Mouse (Mus musculus): ENCODE data around the gene Dao. TPM values are rescaled to one million over a fixed set of nuclear protein-coding genes. Genes with fewer than 3 reads are reported as not detected.

Gene Dao
- polyA plus RNA-seq, 1 experiment from 2014 or later = not detected

DNA sequence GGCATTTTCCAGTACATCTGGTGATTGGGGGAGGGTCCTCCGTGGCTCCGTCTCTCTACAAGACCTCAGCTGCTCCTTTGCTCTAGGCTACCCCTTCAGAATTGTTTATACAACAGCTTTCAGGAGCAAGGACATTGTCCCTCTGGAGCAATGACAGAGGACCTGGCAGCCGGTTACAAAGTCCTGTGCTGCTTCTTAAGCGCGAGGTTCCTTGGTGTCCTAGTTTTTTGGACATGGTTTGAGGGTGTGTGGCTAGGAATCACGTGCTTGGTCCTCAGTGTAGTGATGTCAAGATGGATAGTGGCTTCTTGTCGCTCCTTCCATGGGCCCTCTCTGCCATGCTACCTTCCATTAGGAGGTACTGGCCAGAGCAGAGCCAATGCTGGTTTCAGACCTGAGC, 30.9 kb downstream of the Dao start:
- no peaks in the 10 kb centered on the region for H3K9me3 ChIP-seq
- ATAC-seq (replicated peaks) = no peak
- H3K9ac ChIP-seq (replicated peaks) = no peak overlapping the region
- H3K27ac ChIP-seq (replicated peaks) = no peak overlapping the region
- no peaks in the 10 kb centered on the region for H3K27me3 ChIP-seq
- WGBS = 86% methylated on average over 7 of the region's 7 CpGs
- H3K36me3 ChIP-seq = peaks cover 38% of the 10 kb centered on the region
- H3K4me2 ChIP-seq (replicated peaks) = no peak overlapping the region
- no peak overlapping the region for H3K4me3 ChIP-seq
- no peaks in the 10 kb centered on the region for H3K4me1 ChIP-seq

DNA sequence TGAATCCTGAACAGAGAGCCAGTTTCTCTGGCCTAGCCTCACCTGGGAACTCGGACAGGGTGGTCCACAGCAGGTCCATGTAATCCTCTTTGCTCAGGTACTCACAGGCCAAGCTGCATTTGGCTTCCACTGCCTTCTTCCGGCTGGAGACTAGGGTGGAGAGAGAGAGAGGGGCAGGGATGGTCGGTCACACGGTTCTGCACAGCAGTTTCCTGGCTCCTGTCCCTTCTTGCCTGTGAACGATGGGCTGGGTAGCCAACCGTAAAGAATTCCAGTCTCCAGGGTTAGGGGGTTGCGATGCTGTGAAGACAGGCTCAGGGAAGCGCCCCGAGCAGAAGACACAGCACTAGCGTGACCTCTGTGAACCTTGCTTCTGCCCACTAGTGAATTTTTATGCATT, 31.6 kb downstream of the Dao start:
- H3K9ac ChIP-seq (replicated peaks) = no peak overlapping the region
- no peak for ATAC-seq (replicated peaks)
- H3K9me3 ChIP-seq = no peaks in the 10 kb centered on the region
- no peak overlapping the region for H3K27ac ChIP-seq (replicated peaks)
- no peaks in the 10 kb centered on the region for H3K4me1 ChIP-seq
- H3K36me3 ChIP-seq = peaks cover 38% of the 10 kb centered on the region
- H3K27me3 ChIP-seq = no peaks in the 10 kb centered on the region
- WGBS = 56% methylated on average over 10 of the region's 10 CpGs
- H3K4me2 ChIP-seq (replicated peaks) = no peak overlapping the region
- H3K4me3 ChIP-seq = no peak overlapping the region

DNA sequence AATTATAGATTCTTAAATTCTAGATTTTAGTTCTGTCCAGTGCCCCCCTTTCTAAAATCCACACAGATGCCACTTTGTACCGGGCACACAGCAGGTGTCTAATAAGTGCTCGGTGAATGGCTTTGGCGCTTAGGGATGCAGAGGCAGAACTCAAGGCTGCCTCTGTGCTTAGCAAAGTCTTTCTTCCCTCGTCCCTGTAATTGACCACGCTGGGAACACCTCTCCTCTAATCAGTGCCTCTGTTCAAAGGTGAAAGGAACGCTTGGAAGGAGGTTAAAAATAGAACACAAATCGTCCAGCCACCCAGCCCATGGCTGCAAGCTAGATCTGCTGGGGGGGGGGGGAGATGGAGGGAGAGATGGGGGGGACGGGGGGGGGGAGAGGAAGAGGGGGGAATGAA, 37.0 kb downstream of the Dao start:
- Histone ChIP-seq H3K9ac (replicated peaks) (no peak overlapping the region), H3K27me3 (no peaks in the 10 kb centered on the region), H3K9me3 (no peaks in the 10 kb centered on the region), H3K4me3 (no peak overlapping the region), H3K4me1 (no peaks in the 10 kb centered on the region), H3K4me2 (replicated peaks) (no peak overlapping the region), H3K36me3 (peaks cover 47% of the 10 kb centered on the region), H3K27ac (replicated peaks) (no peak overlapping the region)
- no peak for ATAC-seq (replicated peaks)
- WGBS = 5% methylated on average over 8 of the region's 8 CpGs

DNA sequence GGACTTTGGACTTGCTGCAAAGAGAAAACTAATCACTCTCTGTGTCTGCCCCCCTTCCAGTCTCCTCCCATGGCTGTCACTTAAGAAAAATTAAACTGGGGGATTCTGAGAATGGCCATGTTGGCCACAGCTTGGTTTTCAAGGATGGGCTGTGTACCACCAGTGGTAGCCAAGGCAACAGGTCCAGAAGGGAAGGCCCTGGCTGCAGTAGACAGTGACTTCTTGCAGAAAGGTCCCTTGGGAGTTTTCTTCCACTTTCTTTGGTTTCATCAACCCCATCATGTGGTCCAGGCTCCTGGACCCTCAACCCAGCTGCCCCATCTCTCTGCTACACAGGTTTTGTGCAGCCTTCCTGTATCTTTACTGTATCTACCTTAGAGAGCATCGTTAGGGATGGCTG, 37.4 kb downstream of the Dao start:
- Histone ChIP-seq H3K27me3 (no peaks in the 10 kb centered on the region), H3K27ac (replicated peaks) (no peak overlapping the region), H3K4me3 (no peak overlapping the region), H3K4me2 (replicated peaks) (no peak overlapping the region), H3K9me3 (no peaks in the 10 kb centered on the region), H3K9ac (replicated peaks) (no peak overlapping the region), H3K36me3 (peaks cover 47% of the 10 kb centered on the region), H3K4me1 (no peaks in the 10 kb centered on the region)
- WGBS = 53% methylated on average over 1 of the region's 1 CpGs
- ATAC-seq (replicated peaks) = no peak

DNA sequence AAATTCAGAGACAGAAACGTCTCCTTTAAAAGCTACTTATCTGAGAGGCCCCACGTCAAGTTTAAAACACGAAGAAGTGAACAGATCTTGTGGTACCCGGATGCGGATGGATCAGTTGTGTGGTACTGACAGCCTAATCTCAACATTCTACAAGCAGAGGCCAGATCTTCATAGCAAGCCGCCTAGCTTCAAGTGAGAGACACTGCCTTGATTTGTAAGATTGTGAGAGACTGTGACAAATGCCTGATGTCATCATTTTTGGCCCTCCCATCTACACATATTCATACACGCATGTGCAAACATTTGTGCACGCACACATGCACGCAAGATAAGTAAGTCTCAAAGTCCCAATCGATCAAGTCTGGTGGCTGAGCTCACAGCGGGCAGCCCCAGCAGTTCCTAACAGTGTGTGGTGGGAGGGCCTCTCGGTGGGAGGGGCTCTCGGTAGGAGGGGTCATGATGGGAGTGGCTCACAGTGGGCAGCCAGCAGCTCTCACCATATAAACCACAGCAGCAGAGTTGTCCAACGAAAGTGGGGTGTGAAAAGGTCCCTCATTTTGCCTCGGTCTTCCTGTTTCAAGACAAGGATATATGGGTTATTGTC, 37.9 kb downstream of the Dao start:
- Histone ChIP-seq H3K27ac (replicated peaks) (no peak overlapping the region), H3K36me3 (peaks cover 47% of the 10 kb centered on the region), H3K4me1 (no peaks in the 10 kb centered on the region), H3K4me2 (replicated peaks) (no peak overlapping the region), H3K27me3 (no peaks in the 10 kb centered on the region), H3K4me3 (no peak overlapping the region), H3K9ac (replicated peaks) (no peak overlapping the region), H3K9me3 (no peaks in the 10 kb centered on the region)
- no peak for ATAC-seq (replicated peaks)
- WGBS = 14% methylated on average over 15 of the region's 15 CpGs

DNA sequence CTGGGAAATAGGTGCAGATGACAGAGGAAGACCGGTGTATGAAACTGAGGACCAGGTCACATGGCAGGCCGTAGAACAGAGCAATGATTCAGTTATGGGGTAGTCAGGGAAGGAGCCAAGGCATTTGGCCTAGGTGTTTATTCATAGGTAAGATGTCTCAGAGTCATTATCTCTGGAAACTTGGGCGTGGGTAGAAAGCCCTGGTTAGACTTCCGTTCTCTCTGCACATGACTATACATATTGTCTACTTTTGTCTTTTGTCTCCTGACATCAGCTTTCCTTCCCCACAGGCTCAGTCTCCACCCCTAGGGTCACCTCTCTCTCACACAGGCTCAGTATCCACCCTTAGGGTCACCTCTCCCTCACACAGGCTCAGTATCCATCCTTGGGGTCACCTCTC, 40.3 kb downstream of the Dao start:
- Histone ChIP-seq H3K36me3 (peaks cover 31% of the 10 kb centered on the region), H3K27me3 (no peaks in the 10 kb centered on the region)
- WGBS = 83% methylated on average over 4 of the region's 4 CpGs

DNA sequence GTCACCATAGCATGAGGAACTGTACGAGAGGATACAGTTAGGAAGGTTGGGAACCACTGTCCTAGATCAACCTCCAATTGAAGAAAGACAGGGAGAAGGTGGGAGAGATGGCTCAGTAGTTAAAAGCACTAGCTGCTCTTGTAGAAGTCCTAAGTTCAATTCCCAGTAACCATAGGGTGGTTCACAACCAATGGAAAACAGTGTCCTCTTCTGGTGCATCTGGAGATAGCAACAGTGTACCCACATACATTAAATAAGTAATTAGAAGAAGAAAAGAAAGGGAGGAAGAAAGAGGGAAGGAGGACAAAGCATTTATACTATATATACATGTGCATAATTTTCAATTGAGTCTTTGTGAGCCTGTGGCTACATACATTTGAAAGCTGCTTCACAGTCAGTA, 41.6 kb downstream of the Dao start:
- Histone ChIP-seq H3K9me3 (no peaks in the 10 kb centered on the region), H3K4me1 (no peaks in the 10 kb centered on the region), H3K36me3 (peaks cover 30% of the 10 kb centered on the region), H3K4me2 (replicated peaks) (no peak overlapping the region), H3K27me3 (no peaks in the 10 kb centered on the region), H3K4me3 (no peak overlapping the region), H3K27ac (replicated peaks) (no peak overlapping the region), H3K9ac (replicated peaks) (no peak overlapping the region)
- WGBS = 80% methylated on average over 1 of the region's 1 CpGs
- no peak for ATAC-seq (replicated peaks)

More for the DNA sequence above, 40.3 kb downstream of the Dao start:
- H3K4me1 ChIP-seq = no peaks in the 10 kb centered on the region
- H3K9me3 ChIP-seq = no peaks in the 10 kb centered on the region
- H3K27ac ChIP-seq (replicated peaks) = no peak overlapping the region
- no peak overlapping the region for H3K9ac ChIP-seq (replicated peaks)
- H3K4me3 ChIP-seq = no peak overlapping the region
- ATAC-seq (replicated peaks) = no peak
- H3K4me2 ChIP-seq (replicated peaks) = no peak overlapping the region

DNA sequence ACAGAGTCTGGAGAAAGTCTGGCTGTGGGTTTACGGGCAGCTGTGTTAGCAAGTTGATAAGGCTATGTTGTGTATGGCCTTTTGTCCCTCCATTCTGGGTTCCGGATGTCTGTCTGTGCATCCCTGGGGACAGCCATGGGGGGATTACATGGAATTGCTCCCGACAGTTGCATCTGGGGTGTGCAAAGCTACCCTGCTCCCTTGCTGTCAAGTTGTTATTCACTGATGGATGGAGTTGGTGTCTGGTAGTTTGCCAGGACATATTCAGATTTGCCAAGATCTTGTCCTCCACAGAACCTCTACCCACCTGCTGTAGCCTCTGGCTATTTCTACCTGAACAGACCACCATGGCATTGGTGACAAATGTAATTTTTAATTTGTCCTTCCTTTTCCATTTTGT, 42.6 kb downstream of the Dao start:
- Histone ChIP-seq H3K36me3 (peaks cover 34% of the 10 kb centered on the region), H3K4me1 (no peaks in the 10 kb centered on the region), H3K27me3 (no peaks in the 10 kb centered on the region), H3K4me3 (no peak overlapping the region), H3K4me2 (replicated peaks) (no peak overlapping the region), H3K9ac (replicated peaks) (no peak overlapping the region), H3K27ac (replicated peaks) (no peak overlapping the region), H3K9me3 (no peaks in the 10 kb centered on the region)
- no peak for ATAC-seq (replicated peaks)
- 83% methylated on average over 3 of the region's 3 CpGs for WGBS

DNA sequence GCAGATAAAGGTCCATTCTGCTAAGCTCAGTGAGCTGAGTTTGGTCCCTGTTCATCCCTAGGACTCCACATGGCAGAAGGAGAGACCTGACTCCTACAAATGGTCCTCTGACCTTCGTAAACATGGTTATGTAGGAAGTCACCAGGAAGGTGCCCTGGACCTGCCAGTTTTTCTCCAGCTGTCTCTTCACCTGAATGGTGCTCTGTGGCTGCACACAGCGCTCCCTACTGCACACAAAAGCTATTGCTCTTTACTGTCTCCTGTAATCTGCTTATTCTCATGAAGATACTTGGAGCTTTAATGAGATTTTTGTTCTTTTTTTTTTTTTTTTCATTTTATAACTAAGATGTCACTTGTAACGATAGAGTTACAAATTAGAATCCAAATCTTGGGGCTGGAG, 43.1 kb downstream of the Dao start:
- H3K4me2 ChIP-seq (replicated peaks) = no peak overlapping the region
- H3K9me3 ChIP-seq = no peaks in the 10 kb centered on the region
- no peak overlapping the region for H3K4me3 ChIP-seq
- no peak overlapping the region for H3K27ac ChIP-seq (replicated peaks)
- peaks cover 31% of the 10 kb centered on the region for H3K36me3 ChIP-seq
- no peak overlapping the region for H3K9ac ChIP-seq (replicated peaks)
- H3K27me3 ChIP-seq = no peaks in the 10 kb centered on the region
- H3K4me1 ChIP-seq = no peaks in the 10 kb centered on the region
- WGBS = 54% methylated on average over 3 of the region's 3 CpGs
- ATAC-seq (replicated peaks) = no peak

DNA sequence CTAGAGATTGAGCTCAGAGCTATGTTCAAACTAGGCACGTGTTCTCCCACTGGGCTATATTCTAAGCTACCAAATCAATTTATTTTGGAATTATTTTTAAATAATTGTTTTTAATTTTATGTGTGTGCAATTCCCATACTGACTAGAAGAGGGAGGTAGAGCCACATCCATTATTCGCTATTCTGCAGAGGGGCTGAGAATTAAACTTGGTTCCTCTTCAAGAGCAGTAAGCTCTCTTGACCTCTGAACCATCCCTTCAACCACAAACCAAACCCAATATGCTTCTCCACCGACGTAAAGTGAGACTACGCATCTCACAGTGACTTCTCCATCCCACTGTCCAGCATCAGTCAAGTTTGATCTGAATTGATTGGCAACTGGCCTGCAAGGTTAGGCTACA, 43.7 kb downstream of the Dao start:
- Histone ChIP-seq H3K4me1 (peaks cover 4% of the 10 kb centered on the region; the same call in 1 of the 2 replicates), H3K27me3 (no peaks in the 10 kb centered on the region), H3K4me2 (replicated peaks) (no peak overlapping the region), H3K4me3 (no peak overlapping the region), H3K9ac (replicated peaks) (no peak overlapping the region), H3K9me3 (no peaks in the 10 kb centered on the region), H3K36me3 (peaks cover 27% of the 10 kb centered on the region), H3K27ac (replicated peaks) (no peak overlapping the region)
- no peak for ATAC-seq (replicated peaks)
- 83% methylated on average over 5 of the region's 5 CpGs for WGBS

DNA sequence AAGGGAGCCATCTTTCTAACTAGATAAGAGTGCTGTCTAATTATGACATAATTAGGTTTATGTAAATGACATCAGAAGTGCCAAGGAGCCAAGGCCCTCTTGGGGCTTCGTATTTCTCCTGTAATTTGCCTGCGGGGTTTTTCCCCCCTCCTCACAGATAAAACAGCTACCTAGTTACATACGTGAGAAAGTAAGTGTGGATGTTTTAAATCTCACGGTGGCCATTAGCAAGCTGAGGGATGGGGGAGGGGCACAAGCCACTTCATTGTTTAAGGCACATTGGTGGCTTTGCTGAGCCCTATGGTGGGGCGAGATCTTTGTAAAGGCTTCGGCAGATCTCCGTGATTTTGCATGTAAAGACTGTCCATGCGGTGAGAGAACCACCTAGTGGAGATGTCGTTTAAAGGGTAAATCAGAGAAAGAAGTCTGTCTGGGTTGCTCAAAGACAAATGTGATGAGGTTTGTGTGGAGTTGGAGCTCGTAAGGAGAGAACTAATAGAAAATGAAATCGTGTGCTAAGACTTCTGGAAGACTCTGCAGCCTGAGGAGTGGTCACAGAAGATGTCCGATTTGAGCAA, 45.3 kb downstream of the Dao start:
- Histone ChIP-seq H3K4me2 (replicated peaks) (no peak overlapping the region), H3K4me1 (peaks cover 5% of the 10 kb centered on the region; the same call in 1 of the 2 replicates), H3K36me3 (peaks cover 25% of the 10 kb centered on the region), H3K27me3 (no peaks in the 10 kb centered on the region), H3K9ac (replicated peaks) (no peak overlapping the region), H3K4me3 (no peak overlapping the region), H3K9me3 (no peaks in the 10 kb centered on the region), H3K27ac (replicated peaks) (no peak overlapping the region)
- no peak for ATAC-seq (replicated peaks)
- 51% methylated on average over 12 of the region's 12 CpGs for WGBS

DNA sequence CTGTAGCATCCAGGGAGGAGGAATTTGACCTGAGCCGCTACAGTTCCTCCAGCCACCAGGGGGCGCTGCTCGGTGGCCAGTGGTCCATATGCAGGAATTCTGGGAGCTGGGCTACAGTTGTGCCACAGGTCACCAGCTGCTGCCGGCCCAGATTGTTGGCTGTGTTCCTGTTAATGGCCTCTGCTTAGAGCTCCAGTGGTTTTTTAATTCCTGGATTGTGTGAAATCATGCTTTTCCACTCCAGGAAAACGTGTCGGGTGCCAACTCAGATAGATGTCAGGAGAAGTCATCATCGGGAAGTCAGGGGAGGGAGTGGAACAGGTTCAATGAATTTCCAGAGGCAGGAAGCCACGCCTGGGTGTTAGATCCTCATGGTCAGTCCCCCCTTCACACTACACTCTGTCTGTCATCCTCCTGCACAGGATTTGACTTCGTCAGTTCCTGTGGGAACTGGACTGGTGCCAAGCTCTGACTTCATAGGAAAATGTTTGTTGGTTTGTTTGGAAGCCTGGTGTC, 48.8 kb downstream of the Dao start:
- H3K36me3 ChIP-seq = peaks cover 35% of the 10 kb centered on the region
- 25% methylated on average over 9 of the region's 9 CpGs for WGBS
- H3K4me2 ChIP-seq (replicated peaks) = no peak overlapping the region
- no peak overlapping the region for H3K4me3 ChIP-seq
- no peaks in the 10 kb centered on the region for H3K9me3 ChIP-seq
- H3K4me1 ChIP-seq = peaks cover 5% of the 10 kb centered on the region; the same call in 1 of the 2 replicates
- no peaks in the 10 kb centered on the region for H3K27me3 ChIP-seq
- H3K9ac ChIP-seq (replicated peaks) = no peak overlapping the region
- no peak overlapping the region for H3K27ac ChIP-seq (replicated peaks)
- ATAC-seq (replicated peaks) = no peak

Measured in forebrain, embryonic 15.5 days (tissue).